Mouse (Mus musculus): ENCODE data around the gene Comt. TPM values are rescaled to one million over a fixed set of nuclear protein-coding genes. Genes with fewer than 3 reads are reported as not detected.
A peak's percentile ranks its signal among the peaks of the same experiment; 100 is the strongest.

The Comt gene
- total and polyA plus RNA-seq, 2 experiments from 2014 or later: 88.9 to 102 TPM

DNA sequence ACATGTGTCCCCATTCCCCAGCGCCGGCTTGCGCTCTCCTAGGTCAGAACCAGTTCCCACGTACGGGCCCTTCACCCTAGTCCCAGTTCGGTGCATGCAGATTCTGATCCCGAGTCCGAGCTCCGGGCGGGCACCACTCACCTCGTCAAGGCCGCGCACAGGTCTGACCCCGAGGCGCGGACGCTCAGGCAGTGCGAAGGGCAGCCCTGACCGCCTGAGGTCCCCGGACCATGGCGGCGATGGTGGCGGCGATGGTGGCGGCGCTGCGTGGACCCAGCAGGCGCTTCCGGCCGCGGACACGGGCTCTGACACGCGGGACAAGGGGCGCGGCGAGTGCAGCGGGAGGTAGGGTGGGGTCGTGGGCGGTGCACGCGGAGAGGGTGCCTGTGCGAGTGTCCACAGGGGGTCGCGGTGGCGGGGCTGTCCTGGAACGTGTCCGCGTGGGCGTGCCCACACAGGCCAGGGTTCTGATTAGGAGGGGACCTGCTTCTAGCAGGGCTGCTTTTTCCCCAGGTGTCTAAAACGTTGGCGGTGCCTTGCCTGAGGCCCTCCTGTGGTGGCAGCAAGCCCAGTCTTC, 349 bp downstream of the Comt start, which contains the start of gene Txnrd2:
Txnrd2 (plus strand) TSS at position 170 of the 577 bp plus-strand sequence.
- peak within 1 kb of the TSS; percentile 84 for H3K27ac ChIP-seq
- no peaks in the 10 kb centered on the region for H3K27me3 ChIP-seq (ENCODE audit: insufficient read depth, low read length)
- peaks cover 15% of the 10 kb centered on the region for H3K4me1 ChIP-seq (ENCODE audit: insufficient read depth, low read length)
- TF ChIP-seq CTCF (IDR thresholded peaks at IDR 0.05; ENCODE audit: low read depth): peak; percentile 51
- peak within 1 kb of the TSS; percentile 92 for H3K4me3 ChIP-seq (ENCODE audit: low read length)
- no peaks in the 10 kb centered on the region for H3K9me3 ChIP-seq (ENCODE audit: low read length)
- DNase-seq (ENCODE audit: low spot score) (peak; percentile 71), ATAC-seq (peak; percentile 85)
- no peaks in the 10 kb centered on the region for H3K36me3 ChIP-seq (ENCODE audit: insufficient read depth, low read length)
- peak within 1 kb of the TSS; percentile 94 for H3K9ac ChIP-seq (replicated peaks; ENCODE audit: low read length)
- under 1% methylated on average over 51 of the region's 52 CpGs for WGBS
- H3K4me2 ChIP-seq (ENCODE audit: low read depth, low read length): peak within 1 kb of the TSS; percentile 82

DNA sequence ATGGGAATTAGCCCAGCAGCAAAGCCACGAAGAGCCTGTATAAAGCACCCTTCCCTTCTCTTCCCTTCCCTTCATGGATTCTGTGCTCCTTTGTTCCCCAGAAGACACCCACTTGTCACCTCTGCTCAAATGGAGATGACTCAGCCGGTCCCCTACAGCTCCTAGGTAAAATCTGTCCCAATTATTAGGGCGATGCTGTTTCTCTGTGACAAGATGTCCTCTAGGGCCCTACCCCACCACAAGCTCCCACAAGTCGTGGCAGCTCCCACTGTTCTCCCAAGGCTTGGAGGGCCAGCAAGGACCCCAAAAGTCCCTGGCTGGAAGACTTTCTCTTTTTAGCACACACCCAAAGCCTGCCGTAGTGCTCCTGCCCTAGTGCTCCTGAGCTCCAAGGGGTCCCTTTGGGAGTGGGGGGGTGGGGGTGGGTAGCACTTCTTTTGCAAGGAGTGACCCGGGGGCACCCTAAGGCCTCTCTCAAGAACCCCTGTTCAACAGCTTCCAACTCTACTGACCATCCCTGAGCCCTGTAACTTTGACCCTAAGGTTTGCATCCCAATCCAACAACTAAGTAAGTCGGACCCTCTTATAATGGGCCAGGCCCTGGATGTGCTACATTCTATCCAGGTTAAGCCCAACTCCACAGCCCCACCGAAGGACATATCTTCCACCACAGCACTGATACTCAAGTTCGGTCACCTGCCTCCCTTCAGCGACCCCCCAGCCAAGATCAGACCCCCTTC, 1.0 kb downstream of the Comt start:
- peak overlapping the region; percentile 92 for H3K4me3 ChIP-seq (ENCODE audit: low read length)
- H3K4me1 ChIP-seq (ENCODE audit: insufficient read depth, low read length): peaks cover 15% of the 10 kb centered on the region
- peak overlapping the region; percentile 84 for H3K27ac ChIP-seq
- H3K9ac ChIP-seq (replicated peaks; ENCODE audit: low read length): peak overlapping the region; percentile 94
- WGBS: 19% methylated on average over 10 of the region's 10 CpGs
- no peaks in the 10 kb centered on the region for H3K27me3 ChIP-seq (ENCODE audit: insufficient read depth, low read length)
- no peak for TF ChIP-seq CTCF (IDR thresholded peaks at IDR 0.05; ENCODE audit: low read depth)
- no peaks in the 10 kb centered on the region for H3K36me3 ChIP-seq (ENCODE audit: insufficient read depth, low read length)
- H3K4me2 ChIP-seq (ENCODE audit: low read depth, low read length): peak overlapping the region; percentile 82
- no peak for DNase-seq (ENCODE audit: low spot score)
- no peaks in the 10 kb centered on the region for H3K9me3 ChIP-seq (ENCODE audit: low read length)
- peak; percentile 9 for ATAC-seq

DNA sequence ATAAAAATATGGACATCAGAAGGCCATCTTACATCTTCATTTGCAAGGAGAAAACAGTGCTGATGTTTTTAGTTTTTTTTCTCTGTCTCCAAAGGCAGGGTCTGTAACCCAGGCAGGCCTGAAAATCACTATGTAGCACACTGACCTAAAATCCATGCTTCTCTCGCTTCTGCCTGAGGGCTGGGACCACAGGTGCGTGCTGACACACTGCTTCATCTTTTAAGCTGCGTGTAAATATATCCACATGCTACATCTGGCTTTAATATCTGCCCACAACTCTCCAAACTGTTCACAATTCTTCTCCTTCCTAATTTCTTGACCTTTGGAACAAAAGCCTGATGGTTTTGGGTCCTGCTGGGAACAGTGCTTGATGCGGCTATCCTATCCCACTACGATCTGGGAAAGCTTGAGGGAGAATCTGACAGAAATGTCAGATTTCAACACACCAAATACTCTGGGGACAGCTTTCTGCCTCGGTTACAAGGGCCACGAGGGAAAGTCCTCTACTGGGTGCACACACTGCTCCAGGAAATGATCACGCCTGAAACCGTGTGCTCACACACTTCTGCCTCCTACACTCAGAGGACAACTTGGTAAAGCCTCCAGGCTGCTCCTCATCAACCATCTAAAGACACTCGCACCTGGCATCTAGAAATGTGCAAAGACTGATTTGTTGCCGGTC, 2.1 kb downstream of the Comt start:
- no peaks in the 10 kb centered on the region for H3K36me3 ChIP-seq (ENCODE audit: insufficient read depth, low read length)
- peaks cover 15% of the 10 kb centered on the region for H3K4me1 ChIP-seq (ENCODE audit: insufficient read depth, low read length)
- no peak for DNase-seq (ENCODE audit: low spot score)
- H3K9me3 ChIP-seq (ENCODE audit: low read length): no peaks in the 10 kb centered on the region
- H3K9ac ChIP-seq (replicated peaks; ENCODE audit: low read length): no peak overlapping the region
- H3K4me2 ChIP-seq (ENCODE audit: low read depth, low read length): peak overlapping the region; percentile 31; the same call in 1 of the 2 replicates
- no peak overlapping the region for H3K4me3 ChIP-seq (ENCODE audit: low read length)
- ATAC-seq: no peak
- 70% methylated on average over 11 of the region's 11 CpGs for WGBS
- no peak for TF ChIP-seq CTCF (IDR thresholded peaks at IDR 0.05; ENCODE audit: low read depth)
- no peak overlapping the region for H3K27ac ChIP-seq
- H3K27me3 ChIP-seq (ENCODE audit: insufficient read depth, low read length): no peaks in the 10 kb centered on the region

DNA sequence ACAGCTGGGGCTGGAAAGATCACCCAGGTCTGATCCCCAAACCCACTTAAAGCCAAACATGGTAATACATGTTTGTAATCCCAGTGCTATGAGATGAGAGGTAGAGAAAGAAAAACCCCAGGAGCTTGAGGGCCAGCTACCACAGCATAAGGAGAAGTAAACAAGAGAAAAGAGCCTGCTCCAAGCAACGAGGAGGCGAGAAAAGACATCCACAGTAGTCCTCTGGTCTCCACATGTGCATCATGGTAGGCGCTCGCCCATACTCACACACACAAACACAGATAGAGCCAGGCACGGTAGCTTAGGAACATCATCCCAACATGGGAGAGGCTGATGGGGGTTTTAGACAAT, 2.8 kb downstream of the Comt start:
- Histone ChIP-seq H3K27ac (no peak overlapping the region), H3K9ac (replicated peaks; ENCODE audit: low read length) (no peak overlapping the region), H3K9me3 (ENCODE audit: low read length) (no peaks in the 10 kb centered on the region), H3K27me3 (ENCODE audit: insufficient read depth, low read length) (no peaks in the 10 kb centered on the region), H3K4me1 (ENCODE audit: insufficient read depth, low read length) (peaks cover 15% of the 10 kb centered on the region), H3K36me3 (ENCODE audit: insufficient read depth, low read length) (no peaks in the 10 kb centered on the region), H3K4me3 (ENCODE audit: low read length) (no peak overlapping the region), H3K4me2 (ENCODE audit: low read depth, low read length) (0 out of 2 replicates have a peak overlapping the region, but pooled peaks have one; percentile 13)
- no peak for TF ChIP-seq CTCF (IDR thresholded peaks at IDR 0.05; ENCODE audit: low read depth)
- DNase-seq (ENCODE audit: low spot score) (no peak), ATAC-seq (no peak)
- 81% methylated on average over 5 of the region's 5 CpGs for WGBS

DNA sequence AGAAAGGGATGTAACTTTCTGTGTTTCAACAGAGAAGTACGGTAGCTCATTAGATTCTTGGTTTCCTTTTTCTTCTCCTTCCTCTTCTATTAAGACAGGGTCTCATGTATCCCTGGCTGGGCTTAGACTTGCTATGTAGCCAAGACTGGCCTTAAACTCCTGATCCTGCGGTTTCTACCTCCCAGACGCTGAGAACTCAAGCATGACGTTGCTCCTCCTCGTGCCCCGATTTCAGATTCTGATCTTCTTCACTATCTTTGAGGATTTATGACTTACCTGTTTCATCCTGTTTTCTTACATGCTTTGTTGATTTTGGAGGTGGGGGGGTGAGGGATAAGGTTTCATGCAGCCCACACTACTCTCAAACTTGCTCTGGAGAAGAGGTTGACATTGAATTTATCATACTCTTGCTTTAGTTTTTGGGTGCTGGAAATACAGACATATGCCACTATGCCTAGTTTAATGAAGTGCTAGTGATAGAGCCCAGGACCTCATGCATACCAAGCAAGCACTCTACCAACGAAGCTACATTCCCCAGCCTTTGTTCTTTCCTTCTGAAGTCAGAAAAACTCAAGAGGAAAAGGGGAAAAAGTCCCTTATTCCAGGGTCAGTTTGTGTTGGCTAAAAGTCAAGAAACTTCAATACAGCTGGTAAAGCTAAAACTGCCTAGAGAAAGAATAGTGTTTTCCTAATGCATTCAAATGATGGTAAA, 3.3 kb downstream of the Comt start:
- Histone ChIP-seq H3K27ac (no peak overlapping the region), H3K4me1 (ENCODE audit: insufficient read depth, low read length) (peaks cover 15% of the 10 kb centered on the region), H3K27me3 (ENCODE audit: insufficient read depth, low read length) (no peaks in the 10 kb centered on the region), H3K4me2 (ENCODE audit: low read depth, low read length) (no peak overlapping the region), H3K4me3 (ENCODE audit: low read length) (no peak overlapping the region), H3K9me3 (ENCODE audit: low read length) (no peaks in the 10 kb centered on the region), H3K36me3 (ENCODE audit: insufficient read depth, low read length) (peaks cover 2% of the 10 kb centered on the region; the same call in 1 of the 2 replicates), H3K9ac (replicated peaks; ENCODE audit: low read length) (no peak overlapping the region)
- DNase-seq (ENCODE audit: low spot score) (no peak), ATAC-seq (no peak)
- no peak for TF ChIP-seq CTCF (IDR thresholded peaks at IDR 0.05; ENCODE audit: low read depth)
- WGBS: 79% methylated on average over 7 of the region's 7 CpGs

DNA sequence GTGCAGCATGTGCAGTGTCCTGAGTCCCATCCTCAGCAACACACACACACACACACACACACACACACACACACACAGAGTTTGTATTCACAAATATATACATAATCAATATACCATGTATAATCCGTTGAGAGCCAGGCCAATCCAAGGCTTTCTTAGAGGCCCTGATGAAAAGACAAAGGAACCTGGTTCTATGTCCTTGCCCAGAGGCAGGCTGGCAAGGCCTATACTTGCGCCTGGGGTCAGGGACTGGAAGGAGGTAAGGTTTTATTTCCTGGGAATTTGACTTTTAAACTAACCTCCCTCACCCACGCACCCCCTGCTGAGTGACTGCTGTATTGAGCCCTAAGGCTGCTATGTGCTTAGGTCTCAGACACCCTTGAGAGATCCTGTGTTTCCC, 6.1 kb downstream of the Comt start:
- WGBS: 73% methylated on average over 3 of the region's 3 CpGs
- no peak for TF ChIP-seq CTCF (IDR thresholded peaks at IDR 0.05; ENCODE audit: low read depth)
- peaks cover 5% of the 10 kb centered on the region; the same call in 1 of the 2 replicates for H3K36me3 ChIP-seq (ENCODE audit: insufficient read depth, low read length)

More for the DNA sequence above, 6.1 kb downstream of the Comt start:
- Histone ChIP-seq H3K4me3 (ENCODE audit: low read length) (no peak overlapping the region), H3K9ac (replicated peaks; ENCODE audit: low read length) (no peak overlapping the region), H3K4me1 (ENCODE audit: insufficient read depth, low read length) (peaks cover 5% of the 10 kb centered on the region), H3K27me3 (ENCODE audit: insufficient read depth, low read length) (no peaks in the 10 kb centered on the region), H3K4me2 (ENCODE audit: low read depth, low read length) (no peak overlapping the region), H3K27ac (no peak overlapping the region), H3K9me3 (ENCODE audit: low read length) (no peaks in the 10 kb centered on the region)
- ATAC-seq (no peak), DNase-seq (ENCODE audit: low spot score) (no peak)
